Mouse (Mus musculus) MEL (cell line): ENCODE data around the gene Mcoln3. TPM values are rescaled to one million over a fixed set of nuclear protein-coding genes. Genes with fewer than 3 reads are reported as not detected.

Experiments
- DNase-seq: peaks from one replicate; pipeline ENCODE4 v3.0.0; 2011; ENCODE audit warnings: low read depth, low spot score
- H3K27ac ChIP-seq: 2 replicates; pipeline ENCODE4 v1.5.1; 2012; ENCODE audit warnings: low read depth, mild to moderate bottlenecking, control low read depth, low read length, moderate library complexity; ENCODE audit not compliant: control insufficient read depth
- H3K27me3 ChIP-seq, 2 experiments: fragments of 150-350 bp in 1 of 2; sonication (generic) in 1 of 2; 2 replicates each; pipeline ENCODE4 v1.6.1; 2012; ENCODE audit warnings: low read length in 2 of 2, mild to moderate bottlenecking in 2 of 2, improper control_type of control experiment in 1 of 2, moderate library complexity in 1 of 2; ENCODE audit not compliant: insufficient read depth in 2 of 2, control insufficient read depth in 1 of 2
- H3K36me3 ChIP-seq, 2 experiments: 2 replicates each; pipeline ENCODE4 v1.6.1; 2012 to 2014; ENCODE audit warnings: low read length in 2 of 2, improper control_type of control experiment in 1 of 2, inconsistent platforms in 1 of 2, mild to moderate bottlenecking in 1 of 2; ENCODE audit not compliant: insufficient read depth in 2 of 2, control insufficient read depth in 1 of 2
- H3K4me1 ChIP-seq, 2 experiments: fragments of 150-350 bp in 1 of 2; sonication (generic) in 1 of 2; 2 replicates each; pipeline ENCODE4 v1.6.1; 2012; ENCODE audit warnings: low read length in 2 of 2, improper control_type of control experiment in 1 of 2, mild to moderate bottlenecking in 1 of 2; ENCODE audit not compliant: insufficient read depth in 2 of 2, control insufficient read depth in 1 of 2
- H3K4me3 ChIP-seq, 2 experiments: fragments of 150-350 bp in 1 of 2; sonication (generic) in 1 of 2; 2 replicates each; pipeline ENCODE4 v1.5.1; 2012; ENCODE audit warnings: low read depth in 2 of 2, low read length in 2 of 2, mild to moderate bottlenecking in 2 of 2, moderate library complexity in 2 of 2, control low read depth in 1 of 2, improper control_type of control experiment in 1 of 2; ENCODE audit not compliant: control insufficient read depth in 1 of 2, insufficient read depth in 1 of 2
- H3K79me2 ChIP-seq: 2 replicates; pipeline ENCODE4 v1.6.1; 2012; ENCODE audit warnings: mild to moderate bottlenecking, low read length, moderate library complexity; ENCODE audit not compliant: control insufficient read depth, poor library complexity, insufficient read depth
- H3K9ac ChIP-seq: 2 replicates; pipeline ENCODE4 v1.6.1; 2012; ENCODE audit warnings: low read depth, mild to moderate bottlenecking, control low read depth, low read length, moderate library complexity; ENCODE audit not compliant: control insufficient read depth, poor library complexity, severe bottlenecking
- H3K9me3 ChIP-seq: fragments of 150-350 bp; sonication (generic); replicated peaks from 2 replicates; pipeline ENCODE4 v1.6.1; 2012; ENCODE audit warnings: mild to moderate bottlenecking, low read length, improper control_type of control experiment, moderate library complexity; ENCODE audit not compliant: insufficient read depth
- BHLHE40 ChIP-seq: IDR thresholded peaks from 2 replicates; pipeline ENCODE4 v1.6.1; 2012; ENCODE audit warnings: low read depth, mild to moderate bottlenecking, inconsistent platforms, low read length, improper control_type of control experiment, borderline replicate concordance
- CTCF ChIP-seq, 3 experiments: IDR thresholded peaks in 2 of 3; conservative IDR thresholded peaks in 1 of 3; 2 replicates each; pipeline ENCODE4 v1.5.1; 2011 to 2012; ENCODE audit warnings: low read length in 3 of 3, low read depth in 2 of 3, mild to moderate bottlenecking in 2 of 3, improper control_type of control experiment in 1 of 3, inconsistent platforms in 1 of 3, mixed read lengths in 1 of 3, moderate library complexity in 1 of 3; ENCODE audit not compliant: control insufficient read depth in 1 of 3, insufficient read depth in 1 of 3, poor library complexity in 1 of 3, severe bottlenecking in 1 of 3
- E2F4 ChIP-seq: IDR thresholded peaks from 2 replicates; pipeline ENCODE4 v1.6.1; 2011; ENCODE audit warnings: low read depth, low read length, improper control_type of control experiment, borderline replicate concordance
- ETS1 ChIP-seq: IDR thresholded peaks from 2 replicates; pipeline ENCODE4 v1.6.1; 2012; ENCODE audit warnings: low read depth, mild to moderate bottlenecking, inconsistent platforms, low read length, improper control_type of control experiment, moderate library complexity
- JUND ChIP-seq: IDR thresholded peaks from 2 replicates; pipeline ENCODE4 v1.6.1; 2011; ENCODE audit warnings: low read depth, mild to moderate bottlenecking, improper control_type of control experiment, low read length
- KAT2A ChIP-seq: conservative IDR thresholded peaks from 2 replicates; pipeline ENCODE4 v1.6.1; 2012; ENCODE audit warnings: low read depth, low read length, improper control_type of control experiment, inconsistent platforms
- MEF2A ChIP-seq: IDR thresholded peaks from 2 replicates; pipeline ENCODE4 v1.6.1; 2014; ENCODE audit warnings: low read depth, mild to moderate bottlenecking, inconsistent platforms, low read length, improper control_type of control experiment; ENCODE audit not compliant: poor library complexity, insufficient replicate concordance, severe bottlenecking; ENCODE audit errors: extremely low read depth
- MYB ChIP-seq: IDR thresholded peaks from 2 replicates; pipeline ENCODE4 v1.6.1; 2011; ENCODE audit warnings: mild to moderate bottlenecking, low read depth, low read length, improper control_type of control experiment
- MYC ChIP-seq: IDR thresholded peaks from 2 replicates; pipeline ENCODE4 v1.6.1; 2011; ENCODE audit warnings: low read depth, mild to moderate bottlenecking, low read length, improper control_type of control experiment, moderate library complexity
- NRF1 ChIP-seq: IDR thresholded peaks from 2 replicates; pipeline ENCODE4 v1.6.1; 2014; ENCODE audit warnings: low read depth, mild to moderate bottlenecking, inconsistent platforms, low read length, improper control_type of control experiment, moderate library complexity; ENCODE audit not compliant: poor library complexity, insufficient read depth, severe bottlenecking
- RAD21 ChIP-seq: IDR thresholded peaks from 2 replicates; pipeline ENCODE4 v1.6.1; 2011; ENCODE audit warnings: mild to moderate bottlenecking, low read depth, low read length, improper control_type of control experiment
- RCOR1 ChIP-seq: IDR thresholded peaks from 2 replicates; pipeline ENCODE4 v1.6.1; 2012; ENCODE audit warnings: low read depth, mild to moderate bottlenecking, inconsistent platforms, low read length, improper control_type of control experiment
- SIN3A ChIP-seq: IDR thresholded peaks from 2 replicates; pipeline ENCODE4 v1.6.1; 2012; ENCODE audit warnings: low read length, improper control_type of control experiment, inconsistent platforms
- SMC3 ChIP-seq: IDR thresholded peaks from 2 replicates; pipeline ENCODE4 v1.6.1; 2011; ENCODE audit warnings: low read depth, low read length, improper control_type of control experiment
- TAL1 ChIP-seq: IDR thresholded peaks from 2 replicates; pipeline ENCODE4 v1.6.1; 2012; ENCODE audit warnings: mild to moderate bottlenecking, inconsistent platforms, low read length, moderate library complexity, mixed read lengths
- USF1 ChIP-seq: IDR thresholded peaks from 2 replicates; pipeline ENCODE4 v1.6.1; 2014; ENCODE audit warnings: low read depth, mild to moderate bottlenecking, inconsistent platforms, low read length, improper control_type of control experiment, moderate library complexity
- USF2 ChIP-seq, 2 experiments: IDR thresholded peaks; 2 replicates each; pipeline ENCODE4 v1.6.1; 2011 to 2012; ENCODE audit warnings: improper control_type of control experiment in 2 of 2, low read length in 2 of 2, borderline replicate concordance in 1 of 2, inconsistent platforms in 1 of 2, low read depth in 1 of 2, mild to moderate bottlenecking in 1 of 2; ENCODE audit not compliant: insufficient read depth in 1 of 2
- ZC3H11A ChIP-seq: IDR thresholded peaks from 2 replicates; pipeline ENCODE4 v1.6.1; 2012; ENCODE audit warnings: low read depth, mild to moderate bottlenecking, inconsistent platforms, low read length, improper control_type of control experiment
- ZKSCAN1 ChIP-seq: IDR thresholded peaks from 2 replicates; pipeline ENCODE4 v1.6.1; 2012; ENCODE audit warnings: low read depth, mild to moderate bottlenecking, inconsistent platforms, low read length, improper control_type of control experiment, moderate library complexity
- polyA plus RNA-seq, 2 experiments: library from polyadenylated mRNA; stranded (reverse) in 1 of 2; unstranded in 1 of 2; fragments of >175 nt in 1 of 2; fragments of >200 nt in 1 of 2; gene quantifications; 2 replicates each; pipeline versions ENCODE4 v1.2.1 to v1.2.4; 2012; ENCODE audit warnings: low replicate concordance in 2 of 2, low read depth in 1 of 2; ENCODE audit not compliant: insufficient read length in 2 of 2, insufficient read depth in 1 of 2, missing spikeins in 1 of 2
- total RNA-seq: library from RNA; depleted of rRNA; stranded (reverse); fragments of 300-350 nt; gene quantifications from 2 replicates; pipeline ENCODE4 v1.2.3, GENCODE M21; 2012

Gene Mcoln3
- total and polyA plus RNA-seq, 3 experiments = not detected

GRCm38 (mm10) chr3:146099925-146100324, 17.3 kb upstream of the Mcoln3 start (continued):
- TF ChIP-seq ZKSCAN1 (no peak), SMC3 (no peak), KAT2A (no peak), ETS1 (peak; percentile 29; the same call in 1 of the 2 replicates)

GRCm38 (mm10) chr3:146102049-146102448, 15.2 kb upstream of the Mcoln3 start:
- H3K4me3 ChIP-seq = no peak overlapping the region
- no peak overlapping the region for H3K27ac ChIP-seq
- DNase-seq = peak; percentile 38

GRCm38 (mm10) chr3:146107116-146107849, 10.0 kb upstream of the Mcoln3 start:
- Histone ChIP-seq H3K4me1 (no peaks in the 10 kb centered on the region), H3K27me3 (no peaks in the 10 kb centered on the region), H3K4me3 (no peak overlapping the region), H3K79me2 (no peaks in the 10 kb centered on the region), H3K27ac (no peak overlapping the region), H3K9ac (no peak overlapping the region), H3K9me3 (no peaks in the 10 kb centered on the region), H3K36me3 (peaks cover 0 to 2% of the 10 kb centered on the region in 2 experiments; a peak in 1 of 4 replicates)
- DNase-seq = no peak
- TF ChIP-seq CTCF (IDR thresholded peaks at IDR 0.05 in 2 of 3, conservative IDR thresholded peaks at IDR 0.05 in 1 of 3; ENCODE audit: control insufficient read depth in 1 of 3, insufficient read depth in 1 of 3, low read depth in 2 of 3, low read length in 3 of 3, poor library complexity in 1 of 3, severe bottlenecking in 1 of 3) = no peak
- no peak for TF ChIP-seq ETS1
- TF ChIP-seq SIN3A = no peak
- no peak for TF ChIP-seq ZC3H11A
- TF ChIP-seq MYC = no peak
- no peak for TF ChIP-seq TAL1
- TF ChIP-seq MEF2A = no peak
- no peak for TF ChIP-seq MYB
- TF ChIP-seq USF2 (IDR thresholded peaks at IDR 0.05; ENCODE audit: borderline replicate concordance in 1 of 2, insufficient read depth in 1 of 2, low read depth in 1 of 2, low read length in 2 of 2) = no peak
- TF ChIP-seq JUND = no peak
- TF ChIP-seq USF1 = no peak
- TF ChIP-seq NRF1 = no peak

More at GRCm38 (mm10) chr3:146102049-146102448, 15.2 kb upstream of the Mcoln3 start:
- no peak overlapping the region for H3K9ac ChIP-seq
- H3K79me2 ChIP-seq = no peaks in the 10 kb centered on the region
- no peaks in the 10 kb centered on the region for H3K27me3 ChIP-seq
- H3K36me3 ChIP-seq = peaks cover 0 to 8% of the 10 kb centered on the region in 2 experiments; a peak in 2 of 4 replicates
- peaks cover 6 to 15% of the 10 kb centered on the region in 2 experiments; a peak in 3 of 4 replicates for H3K4me1 ChIP-seq
- no peaks in the 10 kb centered on the region for H3K9me3 ChIP-seq
- TF ChIP-seq MEF2A (no peak), BHLHE40 (no peak), RCOR1 (no peak), MYB (no peak), RAD21 (peak; percentile 50), JUND (no peak), SMC3 (peak; percentile 65), NRF1 (no peak), E2F4 (no peak), KAT2A (no peak), ZKSCAN1 (no peak), CTCF (IDR thresholded peaks at IDR 0.05 in 2 of 3, conservative IDR thresholded peaks at IDR 0.05 in 1 of 3; ENCODE audit: control insufficient read depth in 1 of 3, insufficient read depth in 1 of 3, low read depth in 2 of 3, low read length in 3 of 3, poor library complexity in 1 of 3, severe bottlenecking in 1 of 3) (peak; percentile 57 to 70 (median 61)), USF2 (IDR thresholded peaks at IDR 0.05; ENCODE audit: borderline replicate concordance in 1 of 2, insufficient read depth in 1 of 2, low read depth in 1 of 2, low read length in 2 of 2) (no peak)
- TF ChIP-seq, all 39 proteins: peak for 3
